Mouse (Mus musculus) left cerebral cortex, postnatal 10 days (tissue): ENCODE data around the gene Kat14. TPM values are rescaled to one million over a fixed set of nuclear protein-coding genes. Genes with fewer than 3 reads are reported as not detected.
"Not testable (repeated sequence)": the region's sequence is repeated elsewhere in the genome, so short reads cannot be mapped to it uniquely, and the experiment has no call there.

ENCODE experiments used
- DNase-seq, 2 experiments: peaks; one replicate each; pipeline ENCODE4 v3.0.0; 2021 to 2022; ENCODE audit warnings: low spot score in 2 of 2, mixed read lengths in 1 of 2; ENCODE audit errors: extremely low spot score in 1 of 2
- intact Hi-C: fragments of 180-260 bp; cut with DNase I; formaldehyde crosslinking; loops from one replicate; pipeline ENCODE4 v1.15.1; 2025
- total RNA-seq, 2 experiments: library from RNA; stranded (reverse); gene quantifications; 2 replicates each; pipeline ENCODE4 v1.2.3; 2021

Gene Kat14
- total RNA-seq = 10 to 100 TPM; 24.4 to 27.2 TPM

DNA sequence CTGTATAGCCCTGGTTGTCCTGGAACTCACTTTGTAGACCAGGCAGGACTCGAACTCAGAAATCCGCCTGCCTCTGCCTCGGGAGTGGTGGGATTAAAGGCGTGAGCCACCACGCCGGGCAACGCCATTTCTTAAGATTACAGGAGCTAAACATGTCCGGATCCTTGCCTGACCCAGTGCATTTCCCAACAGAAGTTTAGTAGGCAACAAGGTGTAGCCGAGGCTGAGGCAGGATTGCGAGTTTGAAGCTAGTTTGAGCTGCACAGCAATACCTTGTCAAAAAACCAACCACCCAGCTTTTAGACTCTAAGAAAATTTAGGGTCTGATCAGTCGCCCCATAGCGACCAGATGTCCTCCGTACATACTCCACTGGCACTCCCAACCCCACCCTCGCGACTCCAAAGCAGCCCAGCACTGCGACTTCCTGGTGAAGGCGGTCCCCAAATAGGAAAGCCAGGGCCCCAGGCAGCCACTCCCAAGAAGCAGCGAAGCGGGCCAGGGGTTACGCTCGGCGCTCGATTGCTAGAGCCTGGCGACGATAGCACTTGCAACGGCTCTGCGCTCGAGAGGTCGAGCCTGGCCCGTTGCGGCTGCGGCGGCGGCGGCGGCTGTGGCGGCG, at the start of gene Kat14, which contains the start of gene Pet117:
TSS of gene Kat14 (plus strand) at position 584 of the 620 bp plus-strand sequence.
TSS of gene Pet117 (plus strand) at position 597 of the 620 bp plus-strand sequence.
- peak; percentile 87 to 96 for DNase-seq
- intact Hi-C loops = loop anchor here (5.0 kb wide), 1 partner anchor 36 kb away; the partner anchor contains the start of gene Ovol2

DNA sequence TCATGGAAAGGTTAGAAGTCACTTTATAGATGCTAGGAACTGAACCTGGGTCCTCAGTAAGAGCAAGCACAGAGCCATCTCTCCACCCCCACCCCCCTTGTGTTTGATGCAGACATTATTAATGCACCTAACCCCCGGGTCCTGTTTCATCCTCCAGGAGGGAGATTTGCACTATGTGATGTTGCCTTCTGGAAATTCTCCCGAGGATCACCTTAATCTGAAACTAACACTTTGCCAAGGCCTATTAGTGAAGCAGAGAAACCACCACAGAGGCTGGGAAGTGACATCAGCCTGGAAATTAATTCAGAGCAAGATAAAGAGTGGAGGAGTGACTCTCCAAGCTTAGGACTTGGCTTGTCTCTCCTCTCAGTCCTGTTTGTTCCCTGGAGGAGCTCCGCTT, 44.6 kb upstream of the Kat14 start:
- intact Hi-C loops = no loop called here
- no peak for DNase-seq

DNA sequence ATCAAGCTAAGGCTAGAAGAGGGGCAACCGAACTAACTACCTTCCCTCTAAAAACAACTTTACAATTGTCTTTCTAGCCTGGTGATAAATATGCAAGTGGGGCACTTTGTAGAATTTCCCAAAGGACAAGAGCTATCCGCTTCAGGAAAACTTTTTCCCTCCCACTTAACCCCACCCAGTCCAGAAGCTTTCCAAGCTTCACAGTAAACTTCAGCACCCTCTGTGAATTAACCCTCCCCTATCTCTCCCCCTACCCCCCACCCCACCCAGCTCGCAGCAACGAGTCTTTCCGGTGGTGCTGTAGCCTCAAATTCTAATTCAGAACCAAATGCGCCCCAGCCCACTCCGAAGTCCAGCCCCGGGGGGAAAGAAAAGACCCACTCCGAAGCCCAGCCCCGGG, 39.3 kb upstream of the Kat14 start:
- no peak for DNase-seq
- intact Hi-C loops = no loop called here

DNA sequence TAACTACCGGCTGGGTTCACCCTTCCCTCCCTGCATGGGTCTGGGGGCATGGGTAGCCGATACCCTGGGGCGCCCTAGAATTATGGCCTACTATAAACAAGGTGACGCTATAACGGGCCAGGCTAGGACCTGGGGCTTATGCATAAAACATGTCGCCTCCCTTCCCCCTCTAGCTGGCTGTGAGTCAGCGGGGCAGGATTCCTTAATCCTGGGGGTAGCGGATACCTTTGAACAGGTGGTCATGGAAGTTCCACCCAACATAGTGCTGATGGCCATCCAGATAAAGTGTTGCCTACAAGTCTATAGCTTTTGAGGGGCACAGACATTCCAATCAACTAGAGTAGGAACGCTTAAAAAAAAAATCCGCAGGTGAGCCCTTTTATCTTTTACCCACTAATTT, 38.8 kb upstream of the Kat14 start:
- intact Hi-C loops = loop anchor here (5.0 kb wide), 1 partner anchor 37 kb away; the partner anchor contains the start of genes Kat14 and Pet117
- DNase-seq = no peak

DNA sequence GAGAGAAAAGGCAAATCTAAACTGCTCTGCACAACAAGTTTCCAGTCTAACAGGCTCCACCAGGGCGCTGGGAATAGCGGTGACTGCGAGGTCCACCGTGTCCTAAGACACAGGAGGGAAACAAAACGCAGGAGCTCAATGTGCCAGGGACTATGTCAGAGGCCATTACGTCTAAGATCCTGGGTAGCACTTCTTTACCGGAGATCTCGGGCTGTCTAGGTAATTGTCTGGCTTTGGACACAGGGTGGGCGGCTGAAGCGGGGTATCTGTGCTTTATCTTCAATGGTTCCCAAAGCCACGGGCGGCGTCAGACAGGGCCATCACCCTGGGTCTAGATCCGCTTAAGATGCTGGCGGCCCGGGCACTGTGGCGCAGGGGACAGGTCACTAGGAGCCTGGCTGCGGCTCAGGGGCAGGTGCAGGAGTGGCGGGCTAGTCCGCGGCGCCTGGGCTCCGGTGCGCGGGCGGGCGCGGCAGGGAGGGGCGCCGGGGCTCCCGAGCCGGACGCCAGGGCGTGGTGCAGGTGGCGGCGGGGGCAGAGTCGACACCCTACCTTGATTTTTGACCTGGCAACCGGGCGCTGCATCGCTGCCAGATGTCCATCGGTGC, 38.3 kb upstream of the Kat14 start:
- no peak for DNase-seq
- intact Hi-C loops = loop anchor here (5.0 kb wide), 1 partner anchor 37 kb away; the partner anchor contains the start of genes Kat14 and Pet117

DNA sequence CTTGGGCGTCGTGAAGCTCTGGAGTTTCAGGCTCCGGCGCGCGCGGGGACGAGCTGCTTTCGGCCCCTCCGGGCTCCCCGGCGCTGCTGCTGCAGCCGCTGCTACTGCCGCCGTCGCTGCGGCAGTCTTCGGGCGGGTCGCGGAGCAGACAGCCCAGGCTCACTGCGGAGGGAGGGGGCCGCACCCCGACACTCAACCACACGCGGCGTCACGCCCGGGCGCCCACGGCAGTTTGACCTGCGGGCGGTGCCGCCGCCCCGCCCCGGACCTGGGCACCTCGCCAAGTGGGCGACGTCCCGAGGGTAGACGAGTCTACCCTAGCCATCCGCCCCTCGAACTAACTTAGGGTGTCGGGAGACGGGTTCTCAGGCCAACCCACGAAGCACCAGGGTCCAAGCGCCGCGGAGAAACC, 37.8 kb upstream of the Kat14 start:
- intact Hi-C loops = loop anchor here (5.0 kb wide), 1 partner anchor 36 kb away; the partner anchor contains the start of genes Kat14 and Pet117
- peak in 1 of 2 experiments; percentile 51 for DNase-seq

DNA sequence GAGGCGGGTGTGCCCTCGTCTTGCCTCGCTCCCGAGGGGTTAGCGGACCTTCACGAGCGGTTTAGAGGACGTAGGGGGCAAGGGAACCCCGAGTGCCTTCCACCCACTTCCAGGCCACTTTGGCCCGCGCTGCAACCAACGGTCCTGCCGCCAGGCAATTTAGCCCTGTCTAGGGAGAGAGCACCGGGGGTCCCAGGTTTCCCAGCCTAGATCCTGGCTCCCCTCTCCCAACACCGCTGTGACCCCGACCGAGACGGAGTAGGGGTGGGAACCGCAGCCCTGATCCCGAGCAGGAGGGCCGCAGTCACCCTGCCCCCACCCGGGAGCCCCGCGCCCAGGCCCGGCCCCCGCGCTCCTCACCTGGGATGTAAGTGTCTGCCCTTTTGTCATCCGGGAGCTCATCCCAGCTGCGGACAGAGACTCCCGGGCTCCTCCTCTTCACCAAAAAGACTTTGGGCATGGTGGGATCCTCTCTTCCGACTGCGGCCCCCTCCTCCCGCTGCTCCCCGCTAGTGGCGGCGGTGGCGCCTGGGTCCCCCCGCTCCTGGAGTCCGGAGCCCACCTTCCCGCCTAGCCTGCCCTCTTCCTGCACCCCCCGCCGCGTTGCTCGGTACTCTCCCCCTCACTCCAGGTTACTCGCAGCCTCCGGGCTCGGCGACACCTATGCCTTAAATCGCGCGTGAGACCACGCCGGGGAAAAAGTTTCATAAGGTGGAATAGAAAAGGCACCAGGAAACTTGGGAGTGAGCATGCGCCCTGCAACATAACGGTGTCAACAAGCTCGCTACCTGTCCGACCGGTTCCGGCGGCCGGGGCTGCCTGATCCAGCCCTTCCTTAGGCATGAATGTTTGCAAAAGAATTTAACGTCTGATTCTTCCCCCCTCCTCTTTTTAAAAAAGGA, 37.1 kb upstream of the Kat14 start, which contains the start of gene Ovol2:
TSS of gene Ovol2 (minus strand) at position 746 of the 902 bp plus-strand sequence.
- DNase-seq = peak in 1 of 2 experiments; percentile 40
- intact Hi-C loops = loop anchor here (5.0 kb wide), 1 partner anchor 36 kb away; the partner anchor contains the start of genes Kat14 and Pet117

DNA sequence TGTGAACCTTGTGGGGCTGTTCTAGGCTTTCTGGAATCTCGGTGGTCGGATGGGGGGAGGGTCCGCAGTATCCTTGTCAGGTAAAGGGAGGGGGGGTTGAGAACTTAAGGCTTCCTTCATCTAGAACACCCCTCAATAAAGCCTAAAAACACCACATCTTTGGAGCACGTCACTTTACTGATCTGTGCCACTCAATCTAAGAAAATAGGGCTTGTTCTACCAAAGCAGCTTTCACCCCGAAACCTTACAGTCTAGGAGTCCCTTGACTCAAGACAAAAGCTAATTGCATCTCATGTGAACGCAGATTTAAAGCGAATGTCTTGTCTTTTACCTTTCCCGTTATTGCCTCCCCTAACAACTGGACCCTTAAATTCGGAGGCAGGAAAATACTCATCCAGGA, 36.3 kb upstream of the Kat14 start:
- intact Hi-C loops = loop anchor here (5.0 kb wide), 1 partner anchor 35 kb away; the partner anchor contains the start of genes Kat14 and Pet117
- no peak for DNase-seq

DNA sequence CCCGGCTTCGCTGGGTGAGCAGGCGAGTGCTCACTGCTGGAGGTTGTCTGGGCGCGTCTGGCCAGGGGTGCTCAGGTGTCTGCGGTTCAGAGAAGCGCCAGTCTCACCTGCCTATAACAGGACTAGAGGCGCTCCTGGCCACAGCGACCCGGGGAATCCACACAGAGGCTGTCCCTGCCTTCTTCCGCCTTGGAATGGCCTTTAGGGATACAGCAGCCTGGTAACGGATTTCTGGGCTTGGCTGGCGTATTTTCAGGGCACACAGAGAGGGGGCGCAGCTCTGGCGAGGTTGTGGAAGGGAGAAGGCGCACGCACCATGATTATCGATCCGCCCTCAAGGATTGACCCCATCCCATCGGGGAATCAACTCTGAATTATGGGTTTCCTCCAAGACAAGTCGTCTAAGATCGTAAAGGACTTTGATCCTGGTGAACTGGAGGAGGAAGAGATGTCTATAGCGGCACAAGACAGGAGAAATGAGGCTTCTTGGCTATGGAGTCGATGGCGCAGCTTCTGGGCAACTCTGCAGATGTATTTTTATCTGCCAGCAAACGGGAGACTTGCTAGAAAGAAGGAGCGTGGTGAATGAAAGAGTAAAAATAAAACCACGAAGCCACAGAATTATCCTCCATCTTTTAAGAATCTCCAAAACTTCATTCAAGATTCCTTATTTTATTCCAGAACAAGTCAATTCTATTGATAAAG, 35.5 kb upstream of the Kat14 start:
- intact Hi-C loops = loop anchor here (5.0 kb wide), 1 partner anchor 34 kb away; the partner anchor contains the start of genes Kat14 and Pet117
- peak; percentile 34 to 38 for DNase-seq

DNA sequence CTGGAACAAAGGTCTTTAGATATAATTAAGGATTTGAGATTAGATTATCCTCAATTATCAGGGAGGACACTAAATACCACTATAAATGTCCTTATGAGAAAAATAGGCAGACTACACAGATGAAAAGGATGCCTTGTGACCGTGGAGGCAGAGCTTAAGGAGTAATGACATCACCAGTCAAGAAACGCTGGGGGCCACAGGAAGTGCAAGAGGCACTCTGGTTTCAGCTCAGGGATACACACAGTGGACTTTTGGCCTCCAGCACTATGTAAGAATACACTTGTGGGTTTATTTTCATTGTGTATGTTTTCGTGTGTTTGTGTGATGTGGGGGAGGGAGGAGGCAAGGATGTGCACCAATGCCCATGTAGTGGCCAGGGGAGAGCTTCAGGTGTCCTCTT, 31.6 kb upstream of the Kat14 start:
- intact Hi-C loops = no loop called here
- no peak for DNase-seq

DNA sequence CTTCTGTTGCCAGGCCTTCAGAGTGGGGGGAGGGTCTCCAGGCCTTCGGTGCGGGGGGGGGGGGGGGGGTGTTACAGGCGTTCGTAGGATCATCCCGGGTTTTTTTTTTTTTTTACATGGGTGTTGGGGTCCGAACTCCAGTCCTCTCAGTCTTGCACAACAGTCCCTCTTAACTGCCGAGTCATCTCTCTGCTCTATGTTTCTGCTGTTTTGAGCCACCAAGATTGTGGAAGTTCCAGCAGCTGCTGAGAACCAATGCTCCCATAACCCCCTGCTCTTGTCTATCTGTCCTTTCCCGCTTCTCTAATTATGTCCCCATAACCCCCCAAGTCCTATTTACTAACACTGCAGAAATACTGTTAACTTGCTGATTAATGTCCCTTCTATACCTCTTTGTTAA, 31.1 kb upstream of the Kat14 start:
- DNase-seq = no peak
- intact Hi-C loops = no loop called here

DNA sequence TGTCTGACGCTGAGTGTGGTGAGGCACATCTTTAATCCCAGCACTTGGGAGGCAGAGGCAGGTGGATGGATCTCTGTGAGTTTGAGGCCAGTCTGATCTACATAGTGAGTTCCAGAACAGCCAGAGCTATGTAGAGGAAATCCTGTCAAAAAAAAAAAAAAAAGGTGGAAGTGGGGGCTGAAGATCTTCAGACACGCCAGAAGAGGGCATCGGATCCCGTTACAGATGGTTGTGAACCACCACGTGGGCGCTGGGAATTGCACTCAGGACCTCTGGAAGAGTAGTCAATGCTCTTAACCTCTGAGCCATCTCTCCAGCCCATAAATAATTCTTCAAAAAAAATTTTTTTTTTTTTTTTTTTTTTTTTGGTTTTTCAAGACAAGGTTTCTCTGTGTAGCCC, 30.6 kb upstream of the Kat14 start:
- DNase-seq, intact Hi-C loops: not testable (repeated sequence)

DNA sequence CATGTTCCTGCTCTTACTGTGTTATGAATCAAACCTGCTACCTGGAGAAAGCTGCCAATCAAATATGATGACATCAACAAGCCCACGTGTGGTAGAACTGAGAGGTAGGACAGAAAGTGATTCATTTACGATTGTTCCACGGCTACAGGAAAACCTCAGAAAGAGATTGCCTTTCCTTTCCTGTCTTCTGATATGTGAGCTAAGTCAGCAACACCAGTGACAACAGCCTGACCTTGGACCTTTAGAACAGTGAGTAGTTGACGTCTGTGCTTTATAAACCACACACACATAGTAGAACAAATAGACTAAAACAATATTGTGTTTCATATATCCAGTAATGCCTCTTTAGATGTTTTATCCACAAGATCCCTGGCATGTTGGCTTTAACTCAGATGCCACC, 25.6 kb upstream of the Kat14 start:
- intact Hi-C loops = no loop called here
- DNase-seq = no peak

DNA sequence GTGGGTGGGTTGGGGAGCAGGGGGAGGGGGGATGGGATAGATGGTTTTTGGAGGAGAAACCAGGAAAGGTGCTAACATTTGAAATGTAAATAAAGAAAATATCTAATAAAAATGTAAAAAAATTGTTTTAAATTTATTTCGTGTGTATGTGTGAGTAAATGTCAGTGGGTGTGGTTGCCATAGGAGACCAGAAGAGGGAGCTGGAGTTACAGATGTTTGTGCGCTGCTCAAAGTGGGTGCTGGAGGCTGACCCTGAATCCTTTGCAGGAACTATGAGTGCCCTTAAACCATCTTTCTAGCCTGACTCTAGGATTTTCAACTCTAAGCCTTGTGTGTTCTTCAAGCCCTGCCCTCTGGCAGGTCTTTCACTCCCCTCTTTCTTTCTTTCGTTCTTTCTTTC, 20.3 kb upstream of the Kat14 start:
- intact Hi-C loops = no loop called here
- no peak for DNase-seq

DNA sequence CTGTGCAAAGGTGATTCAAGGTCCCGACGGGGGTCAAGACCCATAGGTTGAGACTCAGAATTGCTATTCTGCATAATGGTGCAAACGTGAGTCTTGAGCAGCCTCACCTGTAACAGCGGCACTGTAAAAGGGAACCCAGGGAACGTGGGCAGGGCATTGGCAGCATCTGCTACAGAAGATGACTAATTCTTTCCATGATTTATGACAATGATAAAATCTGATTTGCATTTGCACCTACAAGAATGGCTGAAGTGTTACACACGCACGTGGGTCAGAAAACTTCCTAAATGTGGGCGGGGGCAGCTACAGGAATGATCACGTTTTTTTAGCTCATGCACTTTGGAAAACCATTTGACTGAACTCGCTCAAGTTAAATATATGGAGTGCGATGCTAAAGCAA, 15.9 kb upstream of the Kat14 start:
- no peak for DNase-seq
- intact Hi-C loops = no loop called here

DNA sequence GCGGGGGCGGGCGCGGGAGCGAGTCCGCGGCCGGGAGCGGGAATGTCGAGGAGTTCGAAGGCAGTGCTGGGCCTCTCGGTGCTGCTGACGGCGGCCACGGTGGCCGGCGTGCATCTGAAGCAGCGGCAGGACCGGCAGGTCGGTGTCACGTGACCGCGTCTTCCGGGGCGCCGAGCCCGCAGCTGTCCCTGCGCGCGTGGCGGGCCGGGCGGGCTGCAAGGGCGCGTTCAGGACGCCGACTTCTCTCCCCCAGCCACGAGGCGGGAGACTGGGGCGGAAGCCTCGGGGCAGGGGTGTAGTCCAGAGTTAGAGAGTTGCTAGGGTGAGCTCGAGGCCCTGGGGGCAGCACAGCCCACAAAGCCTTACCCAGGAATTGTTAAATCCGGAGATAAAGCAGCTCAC, 238 bp downstream of the Kat14 start:
- DNase-seq = no peak
- intact Hi-C loops = loop anchor here (5.0 kb wide), 1 partner anchor 37 kb away; the partner anchor contains the start of gene Ovol2

DNA sequence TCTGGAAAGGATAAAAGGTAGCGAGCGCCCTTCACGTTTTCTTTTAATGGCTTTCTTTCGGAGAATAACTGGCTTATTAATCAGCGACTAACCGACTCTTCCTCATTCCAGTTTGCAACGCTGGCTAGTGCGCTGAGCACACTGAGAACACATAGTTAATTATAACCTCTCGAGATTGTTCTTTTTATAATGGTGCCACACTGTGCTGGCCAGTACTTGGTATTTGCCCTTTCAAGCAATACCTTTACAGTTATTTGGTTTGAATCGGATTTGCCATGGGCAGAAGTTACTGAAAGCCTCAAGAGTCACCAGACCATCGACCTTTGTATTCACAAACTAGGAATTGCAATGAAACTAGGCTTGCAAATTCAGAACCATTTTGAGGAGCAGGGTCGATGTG, 728 bp downstream of the Kat14 start:
- intact Hi-C loops = loop anchor here (5.0 kb wide), 1 partner anchor 37 kb away; the partner anchor contains the start of gene Ovol2
- DNase-seq = no peak

DNA sequence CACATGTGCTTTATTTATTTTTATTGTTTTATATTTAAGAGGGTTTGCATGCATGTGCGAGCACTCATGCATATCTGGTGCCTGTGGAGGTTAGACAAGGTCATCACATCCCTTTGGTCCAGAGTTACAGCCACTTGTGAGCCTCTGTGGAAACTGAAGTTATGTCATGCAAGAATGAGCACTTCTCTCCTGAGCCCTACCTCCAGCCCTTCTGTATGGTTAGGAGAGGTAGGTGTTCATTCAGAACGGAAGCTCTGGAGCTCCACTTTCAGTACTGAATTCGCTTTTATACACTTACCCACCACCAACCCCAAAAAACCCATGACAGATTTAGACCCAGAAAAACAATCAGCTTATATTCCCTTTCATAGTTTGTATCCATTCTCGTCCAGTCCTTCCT, 2.8 kb downstream of the Kat14 start:
- intact Hi-C loops = no loop called here
- DNase-seq = no peak
